Mouse (Mus musculus): Measurements from ENCODE around the gene Rbbp4.
A peak's percentile ranks its signal among the peaks of the same experiment; 100 is the strongest.

Rbbp4 gene

DNA sequence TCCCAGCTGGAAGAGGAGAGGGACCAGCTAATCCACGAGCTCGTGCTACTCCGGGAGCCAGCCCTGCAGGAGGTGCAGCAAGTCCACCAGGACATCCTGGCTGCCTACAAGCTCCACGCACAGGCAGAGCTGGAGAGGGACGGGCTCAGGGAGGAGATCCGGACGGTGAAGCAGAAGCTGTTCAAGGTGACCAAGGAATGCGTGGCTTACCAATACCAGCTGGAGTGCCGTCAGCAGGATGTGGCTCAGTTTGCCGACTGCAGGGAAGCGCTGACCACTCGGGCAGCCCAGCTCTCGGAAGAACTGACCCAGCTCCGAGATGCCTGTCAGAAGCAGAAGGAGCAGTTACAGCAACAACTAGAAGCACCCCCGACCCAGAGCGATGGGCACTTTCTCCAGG lies 41.5 kb downstream of the Rbbp4 start:
- no peak for DNase-seq (ENCODE audit: low spot score in 2 of 2)

DNA sequence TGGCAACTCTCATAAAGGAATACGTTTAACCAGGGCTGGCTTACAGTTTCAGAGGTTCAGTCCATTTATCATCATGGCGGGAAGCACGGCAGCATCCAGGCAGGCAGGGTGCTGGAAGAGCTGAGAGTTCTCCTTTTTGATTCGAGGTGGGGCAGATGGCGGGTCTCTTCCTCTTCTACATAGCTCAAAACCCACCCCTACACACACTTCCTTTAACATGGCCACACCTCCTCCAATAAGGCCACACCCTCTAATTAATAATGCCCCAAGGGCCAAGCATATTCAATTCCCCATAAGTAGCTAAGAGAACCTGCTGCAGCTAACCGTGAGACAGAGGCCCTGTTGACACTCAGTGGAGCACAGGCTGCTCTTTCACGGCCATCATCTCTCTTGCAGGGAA lies 42.3 kb downstream of the Rbbp4 start:
- DNase-seq (ENCODE audit: low spot score in 2 of 2): no peak

DNA sequence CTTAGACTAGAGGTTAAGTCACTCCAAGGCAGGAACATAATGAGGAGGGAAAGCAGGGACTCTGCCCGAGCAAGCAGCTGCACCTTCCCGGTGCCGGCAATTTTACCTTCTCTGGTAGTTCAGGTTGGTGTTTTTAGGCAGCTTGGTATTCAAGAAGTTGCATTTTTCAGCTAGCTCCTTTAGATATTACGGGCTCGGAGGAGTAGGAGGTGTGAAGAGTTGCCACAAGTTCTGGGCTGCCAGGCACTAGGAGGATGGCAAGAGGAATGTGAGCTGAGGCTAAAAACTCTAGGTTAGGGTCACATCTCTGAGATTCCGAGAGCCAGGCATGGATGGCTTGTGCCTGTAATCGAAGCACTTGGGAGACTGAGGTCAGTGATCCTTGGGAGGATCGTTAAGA lies 45.5 kb downstream of the Rbbp4 start:
- DNase-seq (ENCODE audit: low spot score in 2 of 2): no peak

DNA sequence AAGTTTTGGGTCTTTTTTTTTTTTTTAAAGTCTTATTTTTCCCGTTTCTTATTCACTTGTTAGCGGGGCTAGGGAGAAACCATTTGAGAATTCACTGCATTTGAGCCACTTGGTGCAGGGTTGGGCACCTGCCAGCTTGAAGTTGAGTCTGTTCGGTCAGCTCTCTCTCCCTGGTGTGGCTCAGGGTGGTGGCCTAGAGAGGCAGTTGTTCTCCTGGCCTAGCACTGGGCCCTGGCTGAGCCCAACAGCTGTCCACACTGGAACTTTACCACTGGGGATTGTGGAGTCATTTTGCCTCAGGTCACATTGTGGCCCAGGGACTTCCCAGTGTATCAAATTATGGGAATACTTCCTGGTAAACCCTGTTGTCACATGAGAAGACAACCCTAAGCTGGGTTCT lies 47.1 kb downstream of the Rbbp4 start:
- no peak for DNase-seq (ENCODE audit: low spot score in 2 of 2)

DNA sequence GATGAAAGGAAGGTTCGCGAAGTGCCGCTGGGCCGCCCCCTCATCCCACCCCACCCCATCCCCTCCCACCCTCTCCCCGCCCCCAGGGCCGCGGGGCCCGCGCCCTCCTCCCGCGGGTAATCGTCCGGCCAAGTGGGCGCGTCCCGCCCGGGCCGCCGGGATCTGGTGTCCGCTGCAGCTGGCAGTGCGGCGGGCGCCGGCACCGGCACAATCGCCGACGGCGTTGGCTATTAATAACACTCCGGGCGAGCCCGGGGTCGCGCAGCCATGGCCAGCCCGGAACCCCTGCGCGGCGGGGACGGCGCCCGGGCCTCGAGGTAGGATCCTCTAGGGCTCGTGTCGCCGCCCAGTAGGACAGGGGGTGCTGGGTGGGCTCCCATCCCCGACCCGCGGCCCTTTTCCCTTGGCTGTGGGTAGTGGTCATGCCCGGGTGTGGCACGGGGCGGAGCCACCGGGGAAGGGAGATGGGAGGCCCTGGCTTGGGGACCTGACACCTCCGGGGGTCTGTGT lies 47.6 kb downstream of the Rbbp4 start, which contains the start of gene Sync:
TSS of gene Sync (plus strand) at position 146 of the 510 bp plus-strand sequence.
- peak; percentile 40 to 60 for DNase-seq (ENCODE audit: low spot score in 2 of 2)

DNA sequence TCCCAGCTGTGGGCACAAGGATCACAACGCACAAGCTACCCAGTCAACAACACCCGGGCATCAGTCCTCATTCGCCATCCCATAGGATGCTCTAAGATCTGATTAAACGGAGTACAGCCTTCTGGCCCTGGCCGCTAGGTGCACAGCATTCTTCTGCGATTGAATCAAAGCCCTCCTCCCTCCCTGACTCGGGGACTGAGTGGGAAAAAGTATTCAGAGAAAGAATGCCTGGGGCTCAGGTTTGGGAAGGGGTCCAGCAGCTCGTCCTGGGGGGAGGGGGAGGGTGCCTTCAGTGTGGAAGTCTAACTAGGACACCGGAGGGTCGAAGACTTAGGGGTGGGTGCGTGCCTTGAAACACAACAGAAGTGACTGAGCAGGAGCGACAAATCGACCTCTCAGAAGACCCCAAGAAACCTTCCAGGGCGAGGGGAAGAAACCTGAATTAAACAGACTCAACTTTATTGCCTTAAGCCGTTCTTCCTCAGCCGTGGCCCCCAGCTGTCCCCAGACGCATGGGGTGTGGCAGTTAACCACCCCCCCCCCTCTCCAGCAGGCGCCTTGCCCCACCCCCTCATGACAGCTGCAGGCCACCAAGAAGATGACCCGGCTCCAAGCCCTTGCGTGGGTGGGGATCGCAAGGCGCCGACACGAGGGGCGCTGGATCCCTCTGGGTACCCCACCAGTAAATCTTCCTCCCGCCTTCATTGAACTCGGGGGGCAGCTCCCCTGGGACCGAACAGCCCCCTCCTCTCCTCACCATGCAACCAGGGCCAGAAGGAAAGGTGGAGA lies 48.3 kb downstream of the Rbbp4 start:
- no peak for DNase-seq (ENCODE audit: low spot score in 2 of 2)

DNA sequence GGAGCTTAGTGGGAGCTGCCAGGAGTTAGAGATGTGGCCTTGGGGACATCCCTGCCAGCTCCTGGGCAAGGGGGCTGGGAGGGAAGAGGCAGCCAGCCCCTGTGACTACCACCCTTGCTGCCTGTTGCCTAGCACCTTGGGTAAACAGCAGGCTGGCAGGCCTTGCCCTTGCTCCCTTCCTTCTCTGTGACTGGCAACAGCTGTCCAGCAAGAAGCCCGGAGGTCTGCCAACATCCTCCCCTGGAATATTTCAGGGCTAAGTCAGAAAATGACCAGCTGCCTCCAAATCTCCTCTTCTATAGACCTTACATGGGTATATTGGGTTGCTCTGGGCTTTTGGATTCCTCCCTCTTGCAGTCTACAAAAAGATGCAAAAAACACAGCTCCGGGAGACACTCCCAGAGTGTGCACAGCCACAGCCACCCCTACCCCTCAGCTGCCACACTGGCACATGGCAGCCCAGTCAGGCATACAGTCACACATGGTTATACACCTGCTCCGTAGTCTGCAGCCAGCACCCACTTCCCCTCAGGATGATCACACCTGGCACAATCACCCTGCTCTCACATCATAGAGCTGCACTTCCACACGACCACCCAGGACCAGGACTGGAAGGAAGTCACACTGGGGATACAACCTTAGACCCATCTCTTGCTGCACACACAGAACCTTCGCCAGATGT lies 49.0 kb downstream of the Rbbp4 start:
- no peak for DNase-seq (ENCODE audit: low spot score in 2 of 2)

DNA sequence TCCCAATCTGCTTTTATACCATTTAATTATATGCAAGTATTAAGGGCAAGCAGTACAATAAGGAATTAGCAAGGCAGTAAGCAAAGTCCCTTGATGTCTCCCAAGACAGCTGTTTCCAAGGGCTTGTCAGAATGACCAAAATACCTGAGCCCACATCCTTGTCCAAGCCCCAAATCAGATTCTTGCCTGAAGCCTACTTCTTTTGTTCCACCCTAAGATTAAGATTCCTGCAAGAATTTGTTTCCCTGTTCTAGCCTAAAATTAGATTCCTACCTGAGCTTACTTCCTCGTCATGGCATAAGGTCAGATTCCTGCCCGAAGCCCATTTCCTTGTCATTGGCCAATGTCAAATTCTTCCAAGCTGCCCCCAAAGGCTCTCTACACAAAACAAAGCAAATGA lies 50.5 kb downstream of the Rbbp4 start:
- DNase-seq (ENCODE audit: low spot score in 2 of 2): no peak

DNA sequence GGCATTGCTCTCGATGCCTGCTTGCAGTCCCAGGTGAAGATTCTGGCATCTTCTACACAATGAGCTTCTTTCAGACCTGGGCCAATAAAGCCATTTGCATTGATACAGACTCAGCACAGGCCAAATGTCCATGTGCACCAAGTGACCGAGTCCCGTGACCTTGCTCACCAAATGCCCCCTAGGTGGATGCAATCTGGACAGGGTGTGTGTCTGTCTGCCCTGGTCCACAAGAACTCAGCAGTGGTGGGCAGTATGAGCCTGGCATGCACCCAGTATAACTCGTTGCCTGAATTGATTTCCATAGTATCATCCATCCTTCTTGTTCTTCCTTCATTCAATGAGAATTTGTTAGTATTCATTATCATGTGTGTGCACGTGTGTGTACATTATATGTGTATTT lies 51.9 kb downstream of the Rbbp4 start:
- DNase-seq (ENCODE audit: low spot score in 2 of 2): no peak

DNA sequence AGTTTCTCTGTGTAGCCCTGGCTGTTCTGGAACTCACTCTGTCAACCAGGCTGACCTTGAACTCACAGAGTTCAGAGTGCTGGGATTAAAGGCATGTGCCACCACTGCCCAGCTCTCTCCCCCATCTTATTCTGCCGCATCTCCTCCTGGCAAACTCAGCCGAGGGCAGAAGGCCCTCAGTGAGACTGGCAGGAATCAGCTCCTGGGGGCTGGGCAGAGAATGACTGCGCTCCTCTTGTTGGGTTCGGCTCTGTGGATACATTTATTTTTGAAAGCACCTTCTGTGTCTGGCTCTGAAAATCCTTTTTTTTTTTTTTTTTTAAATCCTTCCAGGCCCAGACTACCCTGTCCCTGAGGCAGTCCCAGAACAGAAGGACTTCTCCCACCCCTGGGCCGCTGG lies 52.4 kb downstream of the Rbbp4 start:
- no peak for DNase-seq (ENCODE audit: low spot score in 2 of 2)

DNA sequence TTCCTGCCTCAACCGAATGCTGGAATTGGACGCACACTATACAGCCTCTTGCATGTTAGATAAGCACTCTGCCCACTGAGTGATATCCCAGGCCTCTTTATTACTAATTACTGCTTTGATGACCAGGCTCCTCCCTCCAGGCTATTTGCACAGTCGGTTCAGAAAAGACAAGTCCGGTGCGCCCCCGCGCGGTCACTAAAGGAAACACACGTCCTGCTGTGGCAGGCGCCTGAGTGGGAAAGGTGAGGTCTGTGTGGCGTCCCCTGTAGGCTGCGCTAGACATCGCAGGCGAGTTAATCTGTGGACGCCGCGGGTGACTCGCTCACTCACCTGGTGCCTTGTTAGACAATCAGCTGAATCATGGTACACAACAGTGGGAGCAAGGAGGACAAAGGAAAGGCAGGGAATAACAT lies 58.7 kb downstream of the Rbbp4 start:
- peak; percentile 91 to 98 for DNase-seq (ENCODE audit: low spot score in 2 of 2)

DNA sequence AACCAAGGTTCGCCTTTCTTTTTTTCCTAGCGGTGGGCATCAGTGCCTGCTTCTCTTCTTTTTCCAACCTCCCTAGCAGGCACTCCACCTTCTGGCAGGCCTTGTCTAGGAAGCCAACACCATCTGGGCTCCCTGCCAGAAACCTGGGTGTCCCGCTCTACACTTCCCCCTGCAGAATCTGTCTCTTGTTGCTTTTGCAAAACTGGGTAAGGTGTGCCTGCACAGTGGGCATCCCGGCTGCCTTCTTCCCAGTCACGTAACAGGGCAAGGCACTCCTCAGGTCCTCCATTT lies 62.5 kb downstream of the Rbbp4 start:
- peak; percentile 55 to 77 for DNase-seq (ENCODE audit: low spot score in 2 of 2)

DNA sequence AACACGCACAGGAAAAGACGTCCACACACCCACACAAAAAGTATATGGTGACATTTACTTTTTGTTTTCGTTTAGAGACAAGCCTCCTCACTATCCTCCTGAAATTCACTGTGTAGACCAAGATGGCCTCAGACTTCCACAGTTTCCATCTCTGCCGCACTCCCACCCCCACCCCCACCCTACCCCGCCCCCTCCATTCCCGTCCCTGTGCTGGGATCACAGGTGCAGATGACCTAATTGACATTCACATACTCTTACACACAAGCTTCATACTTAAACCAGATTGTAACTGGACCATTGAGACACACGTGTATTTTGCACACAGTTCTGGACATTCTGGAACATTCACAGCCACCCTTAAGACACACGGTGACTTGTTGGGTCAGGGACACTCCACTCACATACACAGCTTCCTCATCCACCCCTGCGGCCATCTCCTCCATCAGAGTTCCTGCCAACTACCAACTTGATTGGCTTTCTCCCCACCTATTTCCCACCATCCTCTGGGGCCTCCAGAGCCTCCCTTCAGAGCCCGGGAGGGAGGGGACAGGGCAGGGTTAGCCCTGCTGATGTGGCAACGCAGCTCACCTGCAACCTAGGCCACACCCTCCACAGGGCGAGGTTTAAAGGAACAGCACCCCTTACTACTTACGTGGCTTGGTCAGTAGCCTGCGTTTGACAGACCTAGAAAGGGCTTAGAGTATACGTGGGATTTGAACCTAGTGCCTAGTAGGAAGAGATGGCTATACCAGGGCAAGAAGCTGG lies 63.0 kb downstream of the Rbbp4 start:
- DNase-seq (ENCODE audit: low spot score in 2 of 2): peak; percentile 48 to 61

DNA sequence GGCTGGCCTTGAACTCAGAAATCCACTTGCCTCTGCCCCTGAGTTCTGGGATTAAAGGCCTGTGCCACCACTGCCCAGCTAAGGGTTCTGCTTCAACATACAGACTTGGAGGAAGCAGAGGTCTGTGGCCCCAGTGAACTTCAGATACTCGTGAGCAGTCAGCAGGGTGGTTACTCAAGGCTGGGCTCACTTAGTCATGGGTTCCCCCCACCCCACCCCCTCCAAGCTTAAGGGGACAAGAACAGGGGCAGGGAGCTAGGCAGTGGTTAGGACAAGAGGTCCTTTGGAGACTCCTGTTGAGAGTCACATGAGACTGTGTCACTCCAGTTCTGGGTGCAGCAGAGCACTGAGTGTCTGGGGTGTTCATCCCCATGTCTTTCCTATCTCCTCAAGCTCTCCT lies 66.5 kb downstream of the Rbbp4 start:
- DNase-seq (ENCODE audit: low spot score in 2 of 2): no peak

DNA sequence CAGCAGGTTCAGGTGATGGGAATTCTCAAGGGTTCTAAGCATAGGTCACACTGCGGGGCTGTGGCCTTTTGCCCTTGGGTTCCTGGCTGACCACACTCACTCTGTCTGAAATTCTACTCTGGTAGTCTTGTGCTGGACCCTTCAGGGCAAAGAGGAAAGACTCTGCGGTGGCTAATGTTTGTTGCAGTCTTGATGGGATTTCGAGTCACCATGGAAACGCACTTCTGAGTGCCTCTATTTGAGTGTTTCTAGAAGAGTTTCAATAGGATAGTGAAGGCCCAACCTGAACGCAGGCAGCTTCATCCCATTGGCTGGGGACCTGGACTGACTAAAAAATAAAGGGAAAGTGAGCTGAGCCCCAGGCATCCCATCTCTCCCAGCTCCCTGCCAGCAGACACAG lies 68.3 kb downstream of the Rbbp4 start:
- DNase-seq (ENCODE audit: low spot score in 2 of 2): no peak

DNA sequence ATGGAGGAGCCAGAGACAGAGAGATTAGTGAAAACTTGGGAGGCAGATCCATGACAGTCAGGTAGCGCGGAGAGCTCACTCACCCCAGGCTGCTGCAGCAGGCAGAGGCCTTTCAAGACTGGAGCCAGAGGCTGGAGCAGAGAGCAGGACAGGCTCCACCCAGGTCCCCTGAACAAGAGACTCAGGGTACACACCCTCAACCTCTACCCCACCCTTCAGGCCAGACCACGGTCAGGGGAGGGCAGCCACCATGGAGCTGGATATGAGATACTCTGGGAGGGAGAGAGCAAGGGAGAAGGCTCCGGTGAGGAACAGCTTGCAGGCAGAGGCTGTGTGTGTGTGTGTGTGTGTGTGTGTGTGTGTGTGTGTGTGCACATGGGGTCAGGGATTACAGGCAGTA lies 69.0 kb downstream of the Rbbp4 start:
- no peak for DNase-seq (ENCODE audit: low spot score in 2 of 2)

DNA sequence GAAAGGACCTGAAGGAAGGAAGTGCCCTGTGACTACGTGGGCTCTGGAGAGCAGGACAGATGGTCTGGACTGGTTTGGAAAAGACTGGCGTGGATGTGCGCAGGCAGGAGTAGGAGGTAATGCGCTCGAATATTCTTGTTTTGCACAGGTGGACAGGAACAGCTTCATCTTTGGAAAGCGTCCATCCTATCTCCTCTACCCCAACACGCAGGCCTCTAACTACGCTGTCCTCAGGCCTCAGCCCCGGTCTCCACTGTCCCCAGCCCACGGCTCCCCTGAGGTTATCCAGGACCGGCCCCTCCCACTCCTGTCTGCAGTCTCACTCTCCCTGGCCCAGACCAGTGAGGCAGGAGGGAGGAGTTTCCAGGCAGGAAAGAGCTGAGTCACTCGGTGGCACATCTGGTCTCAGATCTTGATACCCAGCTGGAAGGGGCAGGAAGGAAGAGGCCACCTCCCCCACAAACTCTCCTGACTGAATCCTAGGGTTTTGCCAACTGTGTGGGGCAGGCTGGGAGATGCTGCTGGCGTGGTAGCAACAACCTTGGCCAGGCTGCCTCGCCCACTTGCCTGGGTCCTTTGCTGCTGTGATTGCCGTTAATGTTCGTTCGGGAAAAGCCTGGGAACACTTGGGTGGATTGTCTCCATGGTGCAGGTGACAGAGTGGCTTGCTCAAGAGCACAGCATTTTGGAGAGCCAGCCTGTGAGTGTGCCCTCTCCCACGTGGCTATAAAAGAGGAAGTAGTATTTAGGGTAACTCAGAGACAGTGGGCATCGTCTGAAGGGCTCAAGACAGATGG lies 71.7 kb downstream of the Rbbp4 start:
- DNase-seq (ENCODE audit: low spot score in 2 of 2): peak in 1 of 2 experiments; percentile 39

DNA sequence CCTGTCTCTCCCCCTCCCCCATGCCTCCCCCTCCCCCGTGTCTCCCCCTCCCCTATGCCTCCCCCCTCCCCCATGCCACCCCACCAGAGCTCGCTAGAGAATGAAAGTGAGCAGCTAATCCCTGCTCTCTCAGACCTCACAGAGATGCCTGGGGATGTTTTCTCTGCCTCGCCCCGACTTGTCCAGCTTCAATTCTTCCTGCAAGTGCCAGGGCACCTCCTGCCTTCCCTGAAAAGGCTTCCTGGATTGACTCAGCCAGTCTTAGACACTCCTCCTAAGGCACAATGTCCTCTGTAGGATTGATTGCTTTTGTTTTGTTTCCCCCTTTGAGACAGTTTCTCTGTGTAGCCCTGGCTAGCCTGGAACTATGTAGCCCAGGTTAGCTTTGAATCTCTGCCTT lies 74.0 kb downstream of the Rbbp4 start, which contains the start of gene C77080:
TSS of gene C77080 (minus strand) at position 209 of the 400 bp plus-strand sequence.
- no peak for DNase-seq (ENCODE audit: low spot score in 2 of 2)

DNA sequence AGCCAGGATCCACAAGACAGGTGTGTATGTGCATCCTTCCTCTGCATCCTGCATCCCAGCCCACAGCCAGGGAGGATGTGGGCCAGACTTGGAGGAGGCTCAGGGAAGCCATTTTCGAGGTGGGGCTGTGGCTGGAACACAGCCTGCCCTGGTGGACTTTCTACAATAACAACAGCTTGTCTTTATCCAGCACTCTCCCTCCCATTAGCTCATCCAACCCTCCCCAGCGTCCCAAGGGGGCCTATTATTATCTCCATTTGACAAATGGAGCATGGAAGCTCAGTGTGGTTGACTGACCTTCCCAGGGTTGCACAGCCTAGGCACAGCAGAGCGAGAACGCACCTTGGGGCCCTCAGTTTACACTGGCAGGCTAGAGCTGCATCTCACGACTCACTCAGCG lies 74.5 kb downstream of the Rbbp4 start:
- DNase-seq (ENCODE audit: low spot score in 2 of 2): peak in 1 of 2 experiments; percentile 48

DNA sequence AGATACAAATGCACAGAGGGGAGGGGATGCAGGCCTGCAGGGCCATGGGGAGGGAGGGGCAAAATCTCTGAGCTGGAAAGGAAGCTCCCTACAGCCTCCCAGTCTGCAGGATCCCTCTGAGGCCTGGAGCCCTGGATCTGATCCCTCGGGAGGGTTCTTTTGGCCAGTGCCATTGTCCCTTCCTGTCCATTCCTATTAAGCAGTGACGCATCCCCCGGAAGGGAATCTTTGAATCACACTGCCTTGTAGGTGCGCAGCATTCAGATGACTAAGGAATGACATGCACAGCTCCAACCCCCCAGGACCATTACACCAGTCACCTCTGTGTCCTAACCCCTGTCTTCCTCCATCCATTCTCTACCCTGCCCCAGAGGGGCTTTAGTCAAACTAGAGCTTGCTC lies 76.1 kb downstream of the Rbbp4 start:
- no peak for DNase-seq (ENCODE audit: low spot score in 2 of 2)
